Mouse (Mus musculus) bone marrow, adult 2 months (tissue): ENCODE measurements around the gene Nupr1l. TPM values are rescaled to one million over a fixed set of nuclear protein-coding genes. Genes with fewer than 3 reads are reported as not detected.
A peak's percentile ranks its signal among the peaks of the same experiment; 100 is the strongest.
"Not testable (repeated sequence)": the region's sequence is repeated elsewhere in the genome, so short reads cannot be mapped to it uniquely, and the experiment has no call there.

Source experiments
- H3K27ac ChIP-seq: fragments of 200-500 bp; 2 replicates; pipeline ENCODE4 v1.5.1; 2012; ENCODE audit warnings: low read depth, mild to moderate bottlenecking, control low read depth, inconsistent platforms, low read length; ENCODE audit not compliant: control insufficient read depth, poor library complexity, insufficient read depth
- H3K4me1 ChIP-seq: fragments of 200-500 bp; 2 replicates; pipeline ENCODE4 v1.6.1; 2011; ENCODE audit warnings: low read length; ENCODE audit not compliant: control insufficient read depth, insufficient read depth
- H3K4me3 ChIP-seq: fragments of 200-500 bp; replicated peaks from 2 replicates; pipeline ENCODE3; 2011; ENCODE audit warnings: mild to moderate bottlenecking, low read depth, low read length, control low read depth; ENCODE audit not compliant: control insufficient read depth
- CTCF ChIP-seq: fragments of 200-500 bp; IDR thresholded peaks from 2 replicates; pipeline ENCODE4 v1.5.1; 2011; ENCODE audit warnings: low read length, control low read depth; ENCODE audit not compliant: control insufficient read depth, insufficient read depth
- POLR2A ChIP-seq: fragments of 200-500 bp; IDR thresholded peaks from 2 replicates; pipeline ENCODE4 v1.6.1; 2011; ENCODE audit warnings: low read depth, mild to moderate bottlenecking, control low read depth, low read length, borderline replicate concordance; ENCODE audit not compliant: control insufficient read depth
- WGBS: fragments of 180-500 bp; shearing (Covaris S2); methylation state at CpG from one replicate; pipeline ENCODE4 v1.1.7; 2018; 5-methylcytosine and 5-hydroxymethylcytosine counted together
- polyA plus RNA-seq: library from polyadenylated mRNA; stranded (reverse); fragments of >200 nt; gene quantifications from 2 replicates; pipeline ENCODE4 v1.2.4, GENCODE M21; 2011; ENCODE audit warnings: low replicate concordance; ENCODE audit not compliant: missing spikeins, insufficient read depth, insufficient read length

Gene Nupr1l
- polyA plus RNA-seq, 1 experiment: not detected

DNA sequence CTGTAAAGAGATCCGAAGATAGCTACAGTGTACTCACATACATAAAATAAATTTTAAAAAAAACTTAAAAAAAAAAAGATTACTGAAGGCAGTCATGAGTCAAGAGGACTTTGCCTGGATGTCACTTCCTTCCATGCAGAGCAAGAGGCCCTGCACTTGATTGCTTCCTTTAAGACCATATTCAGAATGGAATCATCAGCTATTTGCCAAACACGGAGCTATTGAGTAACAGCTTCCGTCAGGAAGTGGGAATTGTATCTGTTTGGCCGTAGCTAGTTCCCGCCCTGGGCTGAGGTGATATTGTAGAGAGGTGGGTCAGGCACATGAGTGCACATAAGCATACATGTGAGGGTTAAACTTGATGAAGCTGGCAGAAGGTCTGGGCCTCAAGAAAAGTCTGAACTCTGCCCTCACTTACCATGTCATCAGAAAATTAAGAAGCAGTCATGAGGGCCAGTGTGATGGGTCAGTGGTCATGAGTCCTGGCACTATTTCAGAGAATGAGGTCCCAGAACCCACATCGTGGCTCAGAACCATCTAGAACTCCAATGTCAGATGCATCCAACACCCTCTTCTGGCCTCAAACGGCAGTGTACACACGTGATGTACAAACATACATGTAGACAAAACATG, 16.6 kb downstream of the Nupr1l start:
- H3K4me3 ChIP-seq: no peak overlapping the region
- H3K27ac ChIP-seq: no peak overlapping the region
- H3K4me1 ChIP-seq: no peaks in the 10 kb centered on the region; the same call in 1 of the 2 replicates
- TF ChIP-seq CTCF: no peak
- TF ChIP-seq POLR2A: no peak
- WGBS: 51% methylated on average over 8 of the region's 8 CpGs

DNA sequence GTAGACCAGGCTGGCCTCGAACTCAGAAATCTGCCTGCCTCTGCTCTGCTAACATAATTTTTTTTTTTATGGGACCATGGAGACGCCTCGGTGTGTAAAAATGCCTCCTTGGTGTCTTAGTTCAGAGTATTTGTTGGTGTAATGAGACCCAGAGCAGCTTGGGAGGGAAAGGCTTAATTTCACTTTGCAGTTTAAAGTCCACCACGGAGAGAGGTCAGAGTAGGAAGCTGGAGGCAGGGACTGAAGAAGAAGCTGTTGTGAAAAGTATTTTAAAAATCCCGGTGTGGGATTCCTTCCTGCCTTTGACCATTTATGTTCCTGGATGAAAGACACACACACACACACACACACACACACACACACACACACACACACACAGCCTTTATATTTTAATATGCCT, 17.6 kb downstream of the Nupr1l start:
- H3K4me1 ChIP-seq: no peaks in the 10 kb centered on the region; the same call in 1 of the 2 replicates
- H3K4me3 ChIP-seq: no peak overlapping the region
- 56% methylated on average over 5 of the region's 5 CpGs for WGBS
- TF ChIP-seq CTCF (no peak), POLR2A (no peak)
- H3K27ac ChIP-seq: no peak overlapping the region

DNA sequence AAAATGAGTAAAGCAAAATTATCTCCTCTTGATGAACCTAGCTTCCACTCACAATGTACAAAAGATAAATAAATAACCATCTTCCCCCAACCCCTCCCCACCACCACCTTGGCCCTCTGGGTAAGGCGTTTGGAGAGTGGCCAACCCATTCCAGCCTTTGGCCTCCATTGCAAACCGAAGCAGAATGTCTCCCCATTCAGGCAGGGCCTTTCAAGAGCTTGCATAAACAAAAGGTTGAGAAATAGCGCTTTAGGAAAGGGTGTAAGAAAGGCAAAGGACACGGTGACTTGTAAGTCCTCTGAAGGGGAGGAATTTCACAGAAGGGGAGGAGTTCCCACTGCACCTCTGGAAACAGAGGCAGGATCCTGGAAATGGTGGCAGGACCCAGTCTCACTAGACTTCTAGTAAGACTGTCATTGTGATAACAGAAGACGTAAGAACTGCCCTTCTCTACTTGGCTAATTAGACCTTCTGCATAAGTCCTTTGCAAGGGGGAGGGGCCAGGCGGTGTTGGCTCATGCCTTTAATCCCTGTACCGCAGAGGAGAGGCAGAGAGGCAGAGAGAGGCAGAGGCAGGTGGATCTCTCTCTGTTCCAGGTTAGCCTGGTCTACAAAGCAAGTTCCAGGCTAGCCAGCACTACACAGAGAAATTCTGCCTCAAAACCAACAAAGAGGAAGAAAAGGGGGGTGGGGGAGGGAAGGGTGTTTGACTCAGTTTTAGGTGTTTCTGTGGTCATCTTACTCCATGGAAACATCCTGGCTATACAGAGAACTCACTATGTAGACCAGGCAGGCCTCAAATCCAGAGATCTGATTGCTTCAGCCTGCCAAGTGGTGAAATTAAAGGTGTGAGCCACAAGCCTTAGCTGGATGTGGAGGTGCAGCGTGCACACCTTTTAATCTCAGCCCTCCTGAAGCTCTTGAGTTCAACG, 21.9 kb downstream of the Nupr1l start:
- Histone ChIP-seq H3K27ac (peak overlapping the region; percentile 79), H3K4me1 (no peaks in the 10 kb centered on the region; the same call in 1 of the 2 replicates), H3K4me3 (no peak overlapping the region)
- TF ChIP-seq CTCF (no peak), POLR2A (no peak)
- WGBS: 48% methylated on average over 9 of the region's 9 CpGs

DNA sequence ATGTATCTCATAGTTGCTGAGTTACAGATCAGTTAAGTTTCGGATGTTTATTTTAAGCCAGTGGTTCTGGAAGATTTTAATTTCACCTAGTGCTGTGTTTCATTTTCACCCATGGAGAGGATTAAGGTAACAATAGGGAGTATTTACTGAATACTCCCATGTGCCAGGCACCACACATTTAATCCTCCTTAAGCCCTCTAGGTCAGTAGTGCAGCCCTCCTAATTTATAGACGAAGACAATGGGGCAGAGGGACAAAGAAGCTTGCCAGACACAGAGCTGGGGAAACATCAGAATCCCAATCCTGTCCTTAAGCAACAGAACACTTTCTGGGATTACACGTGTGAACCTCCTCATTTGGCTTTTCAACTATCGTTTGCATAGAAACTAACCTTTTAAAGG, 28.6 kb downstream of the Nupr1l start:
- no peak overlapping the region for H3K4me3 ChIP-seq
- 88% methylated on average over 4 of the region's 4 CpGs for WGBS
- TF ChIP-seq CTCF (no peak), POLR2A (no peak)
- H3K27ac ChIP-seq: no peak overlapping the region
- no peaks in the 10 kb centered on the region; the same call in 1 of the 2 replicates for H3K4me1 ChIP-seq

DNA sequence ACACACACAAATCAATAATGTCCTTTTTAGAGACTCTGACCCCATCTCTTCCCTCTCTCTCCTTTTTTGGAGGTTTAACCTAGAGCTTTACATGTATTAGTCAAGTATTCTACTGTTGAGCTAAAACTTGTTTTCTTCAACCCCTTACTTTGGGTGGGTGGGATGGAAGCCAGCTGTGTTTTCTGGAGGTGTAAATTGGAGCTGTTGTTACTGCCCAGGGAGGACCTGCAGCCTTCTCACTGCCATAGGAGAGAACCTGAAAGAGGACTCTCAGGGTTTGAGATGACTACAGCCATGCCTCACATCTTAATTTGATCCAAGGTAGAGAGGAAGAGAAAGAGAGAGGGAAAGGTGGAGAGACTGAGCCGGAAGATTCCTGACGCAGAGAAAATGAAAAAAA, 31.9 kb downstream of the Nupr1l start:
- no peak for TF ChIP-seq CTCF
- TF ChIP-seq POLR2A: no peak
- Histone ChIP-seq H3K4me3 (no peak overlapping the region), H3K4me1 (no peaks in the 10 kb centered on the region; the same call in 1 of the 2 replicates), H3K27ac (no peak overlapping the region)
- 38% methylated on average over 2 of the region's 2 CpGs for WGBS

DNA sequence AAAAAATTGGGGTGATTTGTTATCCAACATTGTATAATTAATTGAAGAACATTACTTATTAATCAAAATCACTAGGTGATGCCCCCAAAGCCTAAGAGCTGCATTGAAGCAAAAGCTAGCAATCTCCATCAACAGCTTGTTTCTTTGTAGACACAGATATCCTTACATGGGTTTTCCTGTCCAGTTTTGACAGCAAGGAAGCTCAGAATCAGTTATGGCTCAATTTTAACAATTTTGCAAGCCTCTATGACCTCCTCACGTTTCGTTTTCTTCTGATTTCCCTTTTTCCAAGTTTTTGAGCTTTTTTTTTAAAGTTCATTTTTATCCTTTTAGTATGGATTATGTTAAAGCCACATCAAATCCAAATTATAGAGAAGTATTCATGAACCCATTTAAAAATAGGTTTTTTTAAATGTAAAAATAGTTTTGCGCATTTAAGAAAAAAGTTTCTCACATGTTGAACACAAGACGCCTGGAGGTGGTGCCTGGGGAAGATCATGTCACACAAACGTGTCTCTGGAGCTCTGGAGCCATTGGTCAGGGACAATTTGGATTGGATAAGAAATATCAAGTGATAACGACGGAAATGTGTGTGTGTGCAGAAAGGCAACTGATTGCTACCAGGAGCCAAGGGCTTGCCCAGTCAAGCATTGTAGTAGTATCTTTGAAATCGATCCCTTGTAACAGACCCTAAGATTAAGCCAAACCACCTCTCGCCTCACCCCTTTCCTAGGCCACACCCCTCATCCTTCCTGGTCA, 32.6 kb downstream of the Nupr1l start:
- under 1% methylated on average over 9 of the region's 9 CpGs for WGBS
- TF ChIP-seq POLR2A (no peak), CTCF (no peak)
- peak overlapping the region; percentile 13; the same call in 1 of the 2 replicates for H3K27ac ChIP-seq
- peak overlapping the region; percentile 76 for H3K4me3 ChIP-seq
- H3K4me1 ChIP-seq: no peaks in the 10 kb centered on the region; the same call in 1 of the 2 replicates

DNA sequence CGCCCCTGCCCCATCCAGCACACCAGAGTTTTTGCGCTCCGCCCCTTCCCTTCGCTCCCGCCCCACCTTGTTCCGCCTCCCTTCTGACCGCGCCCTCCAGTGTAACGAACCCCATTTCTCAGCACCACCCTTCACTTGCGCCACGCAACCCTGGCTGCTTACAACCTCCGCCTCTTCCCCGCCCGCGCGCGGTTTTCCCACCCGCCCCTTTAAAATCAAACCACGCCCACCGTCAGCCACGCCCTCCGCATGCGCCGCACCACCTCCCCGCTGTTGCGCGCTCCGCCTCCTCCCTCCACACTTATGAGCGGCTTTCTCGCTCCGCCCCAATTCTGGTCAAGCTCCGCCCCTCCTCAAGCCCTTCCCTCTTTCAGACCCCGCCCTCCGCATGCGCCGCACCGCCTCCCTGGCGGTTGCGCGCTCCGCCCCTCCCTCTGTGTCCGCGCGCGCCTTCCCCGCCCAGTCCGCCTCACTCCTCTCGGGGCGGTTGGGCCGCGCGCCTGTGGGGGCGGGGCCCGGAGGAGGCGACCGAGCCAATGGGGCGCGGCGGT, 33.2 kb downstream of the Nupr1l start, which contains the start of gene Vkorc1l1:
TSS of gene Vkorc1l1 (plus strand) at position 476 of the 551 bp plus-strand sequence.
- TF ChIP-seq POLR2A: peak; percentile 7; the same call in 1 of the 2 replicates
- no peak for TF ChIP-seq CTCF
- Histone ChIP-seq H3K4me3 (peak within 1 kb of the TSS; percentile 83), H3K27ac (peak within 1 kb of the TSS; percentile 83), H3K4me1 (no peaks in the 10 kb centered on the region; the same call in 1 of the 2 replicates)
- WGBS: under 1% methylated on average over 58 of the region's 59 CpGs

DNA sequence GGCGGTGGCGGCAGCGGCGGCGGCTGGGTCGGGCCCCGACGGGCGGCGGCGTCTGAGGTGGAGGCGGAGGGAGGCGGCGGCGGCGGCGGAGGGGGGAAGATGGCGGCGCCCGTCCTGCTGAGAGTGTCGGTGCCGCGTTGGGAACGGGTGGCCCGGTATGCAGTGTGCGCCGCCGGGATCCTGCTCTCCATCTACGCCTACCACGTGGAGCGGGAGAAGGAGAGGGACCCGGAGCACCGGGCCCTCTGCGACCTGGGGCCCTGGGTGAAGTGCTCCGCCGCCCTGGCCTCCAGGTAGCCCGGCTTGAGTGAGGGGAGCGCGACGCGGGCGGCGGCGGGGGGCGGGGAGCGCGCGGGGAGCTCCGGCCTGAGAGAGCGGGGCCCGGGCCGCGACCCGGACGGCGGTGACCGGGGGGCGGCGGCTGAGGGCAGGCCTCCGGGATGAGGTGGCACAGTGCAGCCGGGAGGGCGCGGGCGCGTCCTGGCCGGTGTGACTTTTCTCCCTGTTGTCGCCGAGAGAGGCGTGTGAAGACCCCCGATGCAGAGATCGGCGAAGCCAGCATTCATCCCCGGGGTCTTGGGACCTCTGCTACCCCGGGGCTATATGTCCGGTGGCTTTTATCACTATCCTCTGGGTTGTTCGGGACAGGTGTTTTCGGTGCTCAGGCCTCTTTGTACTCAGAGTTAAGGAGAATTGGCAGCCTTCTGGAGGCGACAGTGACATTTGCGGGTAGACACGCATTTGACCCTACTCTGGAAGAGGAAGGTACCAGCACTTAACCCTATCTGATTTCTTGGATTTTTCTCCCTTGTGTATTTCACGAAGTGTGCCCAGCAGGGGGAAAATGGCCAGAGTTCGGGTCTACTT, 34.0 kb downstream of the Nupr1l start:
- H3K27ac ChIP-seq: peak overlapping the region; percentile 83
- H3K4me1 ChIP-seq: not testable (repeated sequence)
- peak overlapping the region; percentile 83 for H3K4me3 ChIP-seq
- under 1% methylated on average over 46 of the region's 82 CpGs for WGBS
